Mouse (Mus musculus) kidney, embryonic 14.5 days (tissue): ENCODE measurements around the gene Zfp362. TPM values are rescaled to one million over a fixed set of nuclear protein-coding genes. Genes with fewer than 3 reads are reported as not detected.
A peak's percentile ranks its signal among the peaks of the same experiment; 100 is the strongest.

ENCODE experiments used
- ATAC-seq: fragments of 200-750 bp; cut with Nextera tagmentation; 2 replicates; pipeline ENCODE4 v1.8.0; 2017; ENCODE audit warnings: moderate number of reproducible peaks, mild to moderate bottlenecking, moderate TSS enrichment, moderate library complexity; ENCODE audit not compliant: low FRiP score, low TSS enrichment
- H3K27ac ChIP-seq: fragments of 300-500 bp; sonication (generic); 2 replicates; pipeline ENCODE4 v1.5.1; 2014; ENCODE audit warnings: low read depth, mild to moderate bottlenecking, low read length, moderate library complexity, mixed read lengths
- H3K27me3 ChIP-seq: fragments of 300-500 bp; sonication (generic); 2 replicates; pipeline ENCODE4 v1.6.1; 2014; ENCODE audit warnings: mild to moderate bottlenecking, low read length; ENCODE audit not compliant: control insufficient read depth, insufficient read depth
- H3K36me3 ChIP-seq: fragments of 300-500 bp; sonication (generic); 2 replicates; pipeline ENCODE4 v1.6.1; 2014; ENCODE audit warnings: low read length, mixed read lengths; ENCODE audit not compliant: control insufficient read depth, insufficient read depth
- H3K4me1 ChIP-seq: fragments of 300-500 bp; sonication (generic); 2 replicates; pipeline ENCODE4 v1.6.1; 2014; ENCODE audit warnings: low read length, mixed read lengths; ENCODE audit not compliant: control insufficient read depth, insufficient read depth
- H3K4me2 ChIP-seq: fragments of 300-500 bp; sonication (generic); replicated peaks from 2 replicates; pipeline ENCODE4 v1.6.1; 2014; ENCODE audit warnings: low read depth, mild to moderate bottlenecking, low read length
- H3K4me3 ChIP-seq: fragments of 300-500 bp; sonication (generic); 2 replicates; pipeline ENCODE4 v1.5.1; 2014; ENCODE audit warnings: mild to moderate bottlenecking, low read length
- H3K9ac ChIP-seq: fragments of 300-500 bp; sonication (generic); 2 replicates; pipeline ENCODE4 v1.6.1; 2014; ENCODE audit warnings: low read depth, mild to moderate bottlenecking, low read length, moderate library complexity
- H3K9me3 ChIP-seq: fragments of 300-500 bp; sonication (generic); 2 replicates; pipeline ENCODE4 v1.6.1; 2016; ENCODE audit warnings: low read length; ENCODE audit not compliant: control insufficient read depth
- WGBS: fragments of 180-500 bp; shearing (Covaris S2); extraction: QIAGEN DNeasy Blood & Tissue Kit; methylation state at CpG from one replicate; pipeline ENCODE4 v1.1.7; 2014; 5-methylcytosine and 5-hydroxymethylcytosine counted together
- polyA plus RNA-seq: library from polyadenylated mRNA; unstranded; fragments of >200 nt; fragmentation: Nextera tagmentation; extraction: Ambion mirVana; gene quantifications from 2 replicates; pipeline ENCODE4 v1.2.1, GENCODE M21; 2014

The Zfp362 gene
- polyA plus RNA-seq, 1 experiment from 2014 or later, result 37.8 TPM

- WGBS, result 82% methylated on average over 11 of the region's 11 CpGs
- H3K4me1 ChIP-seq, result no peaks in the 10 kb centered on the region
- H3K36me3 ChIP-seq, result peaks cover 66% of the 10 kb centered on the region
- ATAC-seq, result no peak
- no peak overlapping the region for H3K4me3 ChIP-seq
- no peak overlapping the region for H3K9ac ChIP-seq
- H3K9me3 ChIP-seq, result no peaks in the 10 kb centered on the region
- no peak overlapping the region for H3K27ac ChIP-seq
- H3K4me2 ChIP-seq, result no peak overlapping the region
- H3K27me3 ChIP-seq, result no peaks in the 10 kb centered on the region
Observed at GRCm38 (mm10) chr4:128773820-128774219, 32.0 kb downstream of the Zfp362 start.

DNA sequence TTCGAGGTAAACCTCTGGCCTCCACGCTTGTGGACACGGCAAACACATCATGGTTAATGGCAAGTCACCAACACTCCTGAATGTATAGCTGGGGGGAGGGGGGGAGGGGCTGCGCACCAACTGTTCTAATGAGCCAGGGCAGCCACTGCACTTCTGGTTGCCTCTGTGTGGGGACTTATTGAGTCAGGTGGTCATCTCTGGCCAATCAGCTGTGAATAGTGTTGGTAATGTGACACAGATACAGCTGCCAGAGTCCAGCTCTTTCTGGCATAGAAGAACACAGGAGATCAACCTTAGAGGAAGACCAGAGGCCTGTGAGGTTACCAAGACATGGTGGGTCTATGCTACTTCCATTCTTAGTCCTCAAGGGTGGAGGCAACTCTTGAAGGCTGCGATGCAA, 35.1 kb downstream of the Zfp362 start:
- no peak overlapping the region for H3K9ac ChIP-seq
- H3K4me3 ChIP-seq, result no peak overlapping the region
- 79% methylated on average over 5 of the region's 5 CpGs for whole genome bisulfite sequencing
- H3K36me3 ChIP-seq, result peaks cover 40% of the 10 kb centered on the region
- H3K4me2 ChIP-seq, result no peak overlapping the region
- H3K9me3 ChIP-seq, result no peaks in the 10 kb centered on the region
- no peaks in the 10 kb centered on the region for H3K4me1 ChIP-seq
- no peaks in the 10 kb centered on the region for H3K27me3 ChIP-seq
- H3K27ac ChIP-seq, result no peak overlapping the region
- no peak for ATAC-seq

DNA sequence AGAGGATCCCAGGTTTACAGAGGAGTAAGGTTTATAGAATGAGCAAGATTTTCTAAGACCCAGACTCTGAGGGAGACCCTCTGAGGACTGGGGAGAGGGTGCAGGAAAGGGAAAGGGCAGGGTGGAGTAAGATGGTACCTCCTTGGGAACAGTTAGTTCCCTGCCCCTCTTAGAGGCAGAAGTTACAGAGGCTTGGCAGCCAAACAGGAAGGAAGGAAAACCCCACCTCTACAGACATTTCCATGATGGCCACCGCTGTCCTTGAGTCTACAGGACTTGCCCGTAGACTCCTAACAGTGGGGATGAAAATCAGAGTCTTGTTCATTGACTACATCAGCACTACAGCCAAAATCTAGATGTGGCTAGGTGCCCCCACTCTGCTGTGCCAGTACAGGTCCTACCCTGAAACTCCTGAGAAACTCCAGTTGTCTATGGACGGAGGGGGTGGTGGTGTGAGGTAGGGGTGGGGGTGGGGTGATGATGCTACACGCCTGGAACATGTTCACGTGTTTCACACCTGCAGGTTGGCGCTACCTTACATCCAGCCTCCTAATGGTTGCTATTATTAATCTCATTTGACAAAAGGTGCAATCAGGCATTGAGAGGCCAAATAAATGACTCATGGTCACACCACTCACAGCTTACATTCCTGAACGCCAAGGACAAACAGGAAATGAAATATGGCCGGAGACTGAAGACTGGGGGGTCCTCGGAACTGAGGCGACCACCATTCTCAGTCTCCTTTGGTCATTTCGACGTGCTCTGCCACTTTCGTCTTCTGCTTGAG, 36.1 kb downstream of the Zfp362 start:
- ATAC-seq, result no peak; the same call in 1 of the 2 replicates
- WGBS, result 78% methylated on average over 13 of the region's 13 CpGs

GRCm38 (mm10) chr4:128768120-128768519, 37.7 kb downstream of the Zfp362 start:
- ATAC-seq, result no peak
- no peaks in the 10 kb centered on the region for H3K4me1 ChIP-seq
- no peak overlapping the region for H3K4me3 ChIP-seq
- WGBS, result 76% methylated on average over 13 of the region's 13 CpGs
- H3K27me3 ChIP-seq, result no peaks in the 10 kb centered on the region
- no peak overlapping the region for H3K9ac ChIP-seq
- no peak overlapping the region for H3K27ac ChIP-seq
- H3K4me2 ChIP-seq, result no peak overlapping the region
- H3K9me3 ChIP-seq, result peaks cover under 1% of the 10 kb centered on the region; the same call in 1 of the 2 replicates
- peaks cover 14% of the 10 kb centered on the region; the same call in 1 of the 2 replicates for H3K36me3 ChIP-seq

More for the DNA sequence above, 36.1 kb downstream of the Zfp362 start:
- H3K9me3 ChIP-seq, result no peaks in the 10 kb centered on the region
- peaks cover 30% of the 10 kb centered on the region for H3K36me3 ChIP-seq
- no peak overlapping the region for H3K4me2 ChIP-seq
- no peak overlapping the region for H3K9ac ChIP-seq
- no peaks in the 10 kb centered on the region for H3K27me3 ChIP-seq
- no peaks in the 10 kb centered on the region for H3K4me1 ChIP-seq
- no peak overlapping the region for H3K4me3 ChIP-seq
- H3K27ac ChIP-seq, result no peak overlapping the region

GRCm38 (mm10) chr4:128766929-128767328, 38.9 kb downstream of the Zfp362 start:
- Histone ChIP-seq H3K9me3 (peaks cover 4% of the 10 kb centered on the region; the same call in 1 of the 2 replicates), H3K4me3 (no peak overlapping the region), H3K27ac (no peak overlapping the region), H3K4me1 (no peaks in the 10 kb centered on the region), H3K36me3 (peaks cover 2% of the 10 kb centered on the region; the same call in 1 of the 2 replicates), H3K4me2 (no peak overlapping the region), H3K9ac (no peak overlapping the region), H3K27me3 (no peaks in the 10 kb centered on the region)
- WGBS, result 92% methylated on average over 20 of the region's 20 CpGs
- ATAC-seq, result no peak

GRCm38 (mm10) chr4:128760029-128760428, 45.8 kb downstream of the Zfp362 start:
- no peaks in the 10 kb centered on the region for H3K27me3 ChIP-seq
- H3K27ac ChIP-seq, result no peak overlapping the region
- no peak overlapping the region for H3K4me3 ChIP-seq
- WGBS, result 94% methylated on average over 6 of the region's 6 CpGs
- H3K4me2 ChIP-seq, result no peak overlapping the region
- ATAC-seq, result no peak
- peaks cover 4% of the 10 kb centered on the region; the same call in 1 of the 2 replicates for H3K9me3 ChIP-seq
- no peak overlapping the region for H3K9ac ChIP-seq
- no peaks in the 10 kb centered on the region for H3K4me1 ChIP-seq
- 0 out of 2 replicates have a peak, but pooled peaks cover 3% of the 10 kb centered on the region for H3K36me3 ChIP-seq

DNA sequence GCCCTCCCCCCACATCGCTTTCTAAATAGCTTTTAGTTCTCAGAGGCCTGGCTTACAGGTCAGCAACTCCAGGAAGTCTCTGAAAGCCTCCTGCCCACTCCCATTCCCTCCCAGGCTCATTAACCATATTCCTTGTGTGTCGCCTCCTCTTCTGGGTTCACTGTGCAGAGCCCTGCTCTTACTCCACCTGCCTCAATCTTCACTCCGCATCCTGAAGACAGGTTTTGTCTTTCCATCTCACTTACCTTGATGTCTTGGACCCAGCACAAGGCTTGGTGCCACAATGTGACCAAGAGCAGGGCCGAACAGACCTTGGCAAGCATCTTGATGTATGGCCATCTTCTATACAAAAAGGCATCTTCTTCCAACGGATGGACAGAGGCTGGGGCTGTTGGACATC, 46.6 kb downstream of the Zfp362 start:
- Histone ChIP-seq H3K9me3 (peaks cover 4% of the 10 kb centered on the region; the same call in 1 of the 2 replicates), H3K9ac (no peak overlapping the region), H3K36me3 (peaks cover 3% of the 10 kb centered on the region; the same call in 1 of the 2 replicates), H3K4me3 (no peak overlapping the region), H3K4me2 (no peak overlapping the region), H3K27me3 (no peaks in the 10 kb centered on the region), H3K27ac (no peak overlapping the region), H3K4me1 (no peaks in the 10 kb centered on the region)
- 56% methylated on average over 5 of the region's 5 CpGs for WGBS
- no peak for ATAC-seq

DNA sequence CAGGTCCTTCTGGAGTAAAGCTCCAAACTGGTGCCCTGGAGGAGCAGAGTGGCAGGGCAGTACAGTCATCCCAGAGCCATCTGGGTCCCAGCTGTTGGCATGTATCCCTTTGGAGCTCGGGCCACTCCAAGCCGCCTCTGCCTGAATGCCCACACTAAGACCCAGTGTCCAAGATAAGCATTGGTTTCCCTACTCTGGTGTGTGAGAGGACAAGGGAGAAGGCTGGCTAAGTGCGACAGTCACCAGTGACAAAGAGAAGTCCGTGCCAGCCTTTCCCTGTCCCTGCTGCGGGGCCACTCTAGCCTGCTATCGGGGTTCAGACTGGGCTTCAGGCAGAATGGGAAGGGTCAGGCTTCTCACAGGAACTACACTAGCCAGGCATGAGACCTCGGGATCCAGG, 49.9 kb downstream of the Zfp362 start:
- Histone ChIP-seq H3K4me1 (no peaks in the 10 kb centered on the region), H3K9ac (no peak overlapping the region), H3K4me3 (no peak overlapping the region), H3K4me2 (no peak overlapping the region), H3K27ac (no peak overlapping the region), H3K9me3 (no peaks in the 10 kb centered on the region), H3K36me3 (peaks cover 36% of the 10 kb centered on the region), H3K27me3 (no peaks in the 10 kb centered on the region)
- ATAC-seq, result peak; percentile 17; the same call in 1 of the 2 replicates
- 82% methylated on average over 7 of the region's 7 CpGs for WGBS

DNA sequence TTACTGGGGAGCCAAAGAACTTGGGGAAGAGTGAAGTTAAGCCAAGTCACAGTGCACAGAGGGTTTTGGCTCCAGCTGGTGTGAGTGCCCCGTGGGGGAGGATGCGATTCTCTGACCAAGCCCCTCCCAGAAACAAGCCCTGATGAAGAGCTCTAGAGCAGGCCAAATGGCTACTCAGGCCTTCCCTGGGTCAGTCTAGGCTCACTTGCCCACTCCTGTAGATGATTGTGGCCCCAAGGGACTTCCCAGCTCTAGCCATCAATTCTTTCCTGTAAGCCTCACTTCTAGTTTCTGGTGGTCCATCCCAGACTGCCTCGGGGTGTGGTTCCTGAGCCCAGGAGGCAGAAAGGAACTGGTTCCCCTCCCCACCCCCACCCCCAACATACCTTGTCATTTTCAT, 50.8 kb downstream of the Zfp362 start, which contains the start of gene A3galt2:
Gene A3galt2, plus strand, starts transcription at position 301 of the 400 bp plus-strand sequence.
- Histone ChIP-seq H3K4me1 (no peaks in the 10 kb centered on the region), H3K27me3 (no peaks in the 10 kb centered on the region), H3K4me2 (no peak within 1 kb of the TSS), H3K9ac (no peak within 1 kb of the TSS), H3K27ac (no peak within 1 kb of the TSS), H3K36me3 (peaks cover 44% of the 10 kb centered on the region), H3K4me3 (no peak within 1 kb of the TSS), H3K9me3 (no peaks in the 10 kb centered on the region)
- 52% methylated on average over 3 of the region's 3 CpGs for WGBS
- ATAC-seq, result no peak
